Mouse (Mus musculus): ENCODE results near the gene Gramd2. TPM values are rescaled to one million over a fixed set of nuclear protein-coding genes. Genes with fewer than 3 reads are reported as not detected.

Gene Gramd2
- polyA plus RNA-seq, 1 experiment from 2014 or later: 6.1 TPM

Other genes with a start within 250 kb of the Gramd2 start
- 14.3 and 17.1 TPM in 2 replicates for gene Arih1, start 193.5 kb upstream of the Gramd2 start, polyA plus RNA-seq (2015; fragmentation: Nextera tagmentation; extraction: Ambion mirVana)
- 60.4 and 62.4 TPM in 2 replicates for gene Hexa, start 140.6 kb upstream of the Gramd2 start, polyA plus RNA-seq (2015; fragmentation: Nextera tagmentation; extraction: Ambion mirVana)
- gene Tmem202, start 140.3 kb upstream of the Gramd2 start, polyA plus RNA-seq (2015; fragmentation: Nextera tagmentation; extraction: Ambion mirVana): 0.94 and 0.97 TPM in 2 replicates
- gene Celf6, start 102.2 kb upstream of the Gramd2 start, polyA plus RNA-seq (2015; fragmentation: Nextera tagmentation; extraction: Ambion mirVana): 64.7 and 65.0 TPM in 2 replicates
- 214 and 222 TPM in 2 replicates for gene Parp6, start 62.9 kb upstream of the Gramd2 start, polyA plus RNA-seq (2015; fragmentation: Nextera tagmentation; extraction: Ambion mirVana)
- gene Pkm, start 23.8 kb upstream of the Gramd2 start, polyA plus RNA-seq (2015; fragmentation: Nextera tagmentation; extraction: Ambion mirVana): 962 and 996 TPM in 2 replicates
- gene Senp8, start 70.6 kb downstream of the Gramd2 start, polyA plus RNA-seq (2015; fragmentation: Nextera tagmentation; extraction: Ambion mirVana): 12.0 and 12.6 TPM in 2 replicates
- gene Myo9a, start 70.8 kb downstream of the Gramd2 start, polyA plus RNA-seq (2015; fragmentation: Nextera tagmentation; extraction: Ambion mirVana): 26.8 and 30.3 TPM in 2 replicates